10 mouse cellular contexts compared by ENCODE assay signal in genomic region chr5:123368869-123369488, GRCm38 (mm10). TPM values are rescaled to one million over a fixed set of nuclear protein-coding genes. Genes with fewer than 3 reads are reported as not detected.
A peak's percentile ranks its signal among the peaks of the same experiment; 100 is the strongest.
DNase-seq lines count a peak whose midpoint lies in the region; ATAC-seq and TF ChIP-seq lines count a peak whose summit lies in the region.
"Had no signal": no experiment of that assay in that cellular context is flagged by ENCODE, and none has a peak within 500 bp of the region (broad histone marks: within the 10 kb centered on the region; RNA-seq: fewer than 3 reads in every experiment).

No protein-coding gene starts in this region.

- no peaks in the 10 kb centered on the region for H3K9me3 ChIP-seq in intestine, embryonic 14.5 days (ENCODE audit: control insufficient read depth, low read length)
- no peaks in the 10 kb centered on the region for H3K9me3 ChIP-seq in intestine, embryonic 15.5 days
- H3K9me3 ChIP-seq: heart, embryonic 15.5 days; neural tube, embryonic 13.5 days had no signal

- DNase-seq in CD4-positive, CD25-positive, alpha-beta regulatory T cell, adult 2 months (ENCODE audit: low read depth, low spot score): peak; percentile 78
- DNase-seq in intestine, embryonic 14.5 days (ENCODE audit: low spot score): peak; percentile 79
- peak; percentile 42 to 57 for DNase-seq in layer of hippocampus, postnatal 14 days (ENCODE audit: low spot score in 2 of 2)
- DNase-seq in right cerebral cortex, postnatal 25 days: peak; percentile 44

- H3K27me3 ChIP-seq in intestine, embryonic 14.5 days (replicated peaks; ENCODE audit: control insufficient read depth, insufficient read depth, low read length): no peaks in the 10 kb centered on the region
- no peaks in the 10 kb centered on the region for H3K27me3 ChIP-seq in intestine, embryonic 15.5 days (replicated peaks)
- H3K27me3 ChIP-seq in C2C12 (ENCODE audit: control insufficient read depth, insufficient read depth, insufficient read length): no peaks in the 10 kb centered on the region
- H3K27me3 ChIP-seq: heart, embryonic 15.5 days; neural tube, embryonic 13.5 days had no signal

- H3K9ac ChIP-seq in intestine, embryonic 14.5 days (ENCODE audit: low read length): no peak overlapping the region
- no peak overlapping the region for H3K9ac ChIP-seq in intestine, embryonic 15.5 days
- H3K9ac ChIP-seq: heart, embryonic 15.5 days; neural tube, embryonic 13.5 days had no signal

- no peak overlapping the region for H3K4me2 ChIP-seq in intestine, embryonic 14.5 days (ENCODE audit: low read length)
- no peak overlapping the region for H3K4me2 ChIP-seq in intestine, embryonic 15.5 days (replicated peaks)
- H3K4me2 ChIP-seq: heart, embryonic 15.5 days; neural tube, embryonic 13.5 days had no signal

- no peaks in the 10 kb centered on the region for H3K79me3 ChIP-seq in C2C12 (ENCODE audit: low read depth)

- no peaks in the 10 kb centered on the region for H3K4me1 ChIP-seq in intestine, embryonic 14.5 days (replicated peaks; ENCODE audit: control insufficient read depth, insufficient read depth, low read length)
- H3K4me1 ChIP-seq in intestine, embryonic 15.5 days (replicated peaks): no peaks in the 10 kb centered on the region
- 0 out of 2 replicates have a peak, but pooled peaks cover under 1% of the 10 kb centered on the region for H3K4me1 ChIP-seq in cortical plate, adult 2 months (ENCODE audit: control insufficient read depth, insufficient read depth, low read length)
- H3K4me1 ChIP-seq: neural tube, embryonic 13.5 days had no signal

- no peak for ATAC-seq in CD4-positive, CD25-positive, alpha-beta regulatory T cell, adult 4 months
- 0 out of 2 replicates have a peak, but pooled peaks have one; percentile 32 for ATAC-seq in intestine, embryonic 14.5 days (replicated peaks; ENCODE audit: low FRiP score, low TSS enrichment, low read depth)
- no peak for ATAC-seq in intestine, embryonic 15.5 days

- H3K4me3 ChIP-seq in intestine, embryonic 14.5 days (ENCODE audit: low read depth, low read length): no peak overlapping the region
- no peak overlapping the region for H3K4me3 ChIP-seq in intestine, embryonic 15.5 days (replicated peaks)
- no peak overlapping the region for H3K4me3 ChIP-seq in C2C12 (ENCODE audit: insufficient read depth, poor library complexity, severe bottlenecking)
- no peak overlapping the region for H3K4me3 ChIP-seq in cortical plate, adult 2 months (ENCODE audit: insufficient read depth, low read length)
- H3K4me3 ChIP-seq: heart, embryonic 15.5 days; neural tube, embryonic 13.5 days had no signal

- no peak overlapping the region for H3K27ac ChIP-seq in intestine, embryonic 14.5 days (ENCODE audit: low read depth)
- no peak overlapping the region for H3K27ac ChIP-seq in intestine, embryonic 15.5 days
- H3K27ac ChIP-seq in cortical plate, adult 2 months (ENCODE audit: insufficient read depth, low read length): no peak overlapping the region
- H3K27ac ChIP-seq: heart, embryonic 15.5 days; neural tube, embryonic 13.5 days had no signal

- peaks cover 69% of the 10 kb centered on the region for H3K36me3 ChIP-seq in intestine, embryonic 14.5 days (ENCODE audit: control insufficient read depth, insufficient read depth, low read length)
- H3K36me3 ChIP-seq in intestine, embryonic 15.5 days: peaks cover 31% of the 10 kb centered on the region
- peaks cover 13% of the 10 kb centered on the region for H3K36me3 ChIP-seq in C2C12 (ENCODE audit: control insufficient read depth, insufficient read depth)

- 76% methylated on average over 13 of the region's 13 CpGs for WGBS in intestine, embryonic 14.5 days
- 78% methylated on average over 13 of the region's 13 CpGs for WGBS in intestine, embryonic 15.5 days

- TF ChIP-seq POLR2A in cortical plate, adult 2 months (IDR thresholded peaks at IDR 0.05; ENCODE audit: extremely low read depth, insufficient read depth, low read length): no peak

- H3K79me2 ChIP-seq in C2C12 (ENCODE audit: control insufficient read depth, insufficient read depth): no peaks in the 10 kb centered on the region

- TF ChIP-seq CTCF in C2C12 (IDR thresholded peaks at IDR 0.05; ENCODE audit: control insufficient read depth, insufficient read depth, insufficient read length): peak; percentile 80
- TF ChIP-seq CTCF in cortical plate, adult 2 months (IDR thresholded peaks at IDR 0.05; ENCODE audit: extremely low read depth, insufficient read depth, low read length): peak; percentile 88

- no peak overlapping the region for H3ac ChIP-seq in C2C12 (ENCODE audit: control insufficient read depth, insufficient read length, low read depth)

TF ChIP-seq in C2C12, 6 proteins besides CTCF, POLR2A, EP300 and RAD21:
- TF ChIP-seq USF1 (IDR thresholded peaks at IDR 0.05; ENCODE audit: low read depth) (no peak), CEBPB (IDR thresholded peaks at IDR 0.05; ENCODE audit: low read depth) (no peak), MAX (IDR thresholded peaks at IDR 0.05) (no peak), MYOG (IDR thresholded peaks at IDR 0.05; ENCODE audit: control insufficient read depth, extremely low read depth, insufficient read length) (no peak), FOSL1 (IDR thresholded peaks at IDR 0.05; ENCODE audit: insufficient read depth, low read length, poor library complexity, severe bottlenecking) (no peak)

RNA-seq across cellular contexts. Expression of gene Bcl7a, which starts 25.3 kb away (rescaled TPM):
- 1 to 10 TPM; 7.2 to 9.8 TPM for polyA plus RNA-seq in CD4-positive, CD25-positive, alpha-beta regulatory T cell, adult 4 months (2017; shearing (Covaris generic))
- polyA plus RNA-seq in intestine, embryonic 14.5 days (2014; fragmentation: Nextera tagmentation; extraction: Ambion mirVana): 21.1 and 24.0 TPM in 2 replicates
- 15.9 and 16.4 TPM in 2 replicates for polyA plus RNA-seq in intestine, embryonic 15.5 days (2015; fragmentation: Nextera tagmentation; extraction: Ambion mirVana)
- polyA plus RNA-seq in C2C12 (2012; fragmentation: generic; extraction: Trizol): 5.6 TPM
- polyA plus RNA-seq in cortical plate, adult 2 months (2012; rRNA removed): 33.5 and 34.5 TPM in 2 replicates
- total RNA-seq in layer of hippocampus, postnatal 14 days (2021): 10 to 100 TPM; 66.9 TPM

RNA-seq across cellular contexts. Expression of gene Mlxip, which starts 25.6 kb away (rescaled TPM):
- polyA plus RNA-seq in CD4-positive, CD25-positive, alpha-beta regulatory T cell, adult 4 months (2017; shearing (Covaris generic)): 10 to 100 TPM; 18.9 to 19.9 TPM
- 26.5 and 29.1 TPM in 2 replicates for polyA plus RNA-seq in intestine, embryonic 14.5 days (2014; fragmentation: Nextera tagmentation; extraction: Ambion mirVana)
- polyA plus RNA-seq in intestine, embryonic 15.5 days (2015; fragmentation: Nextera tagmentation; extraction: Ambion mirVana): 19.2 and 22.4 TPM in 2 replicates
- 4.0 TPM for polyA plus RNA-seq in C2C12 (2012; fragmentation: generic; extraction: Trizol)
- 17.5 and 19.6 TPM in 2 replicates for polyA plus RNA-seq in cortical plate, adult 2 months (2012; rRNA removed)
- 10 to 100 TPM; 22.9 to 25.2 TPM for total RNA-seq in layer of hippocampus, postnatal 14 days (2021)
